Mouse (Mus musculus) erythroblast, embryonic 14.5 days (primary cell): Measurements from ENCODE around the gene Caap1. TPM values are rescaled to one million over a fixed set of nuclear protein-coding genes. Genes with fewer than 3 reads are reported as not detected.
A peak's percentile ranks its signal among the peaks of the same experiment; 100 is the strongest.

Experiments
- H3K27me3 ChIP-seq: 2 replicates; pipeline ENCODE4 v1.6.1; 2012; ENCODE audit warnings: inconsistent platforms; ENCODE audit not compliant: control insufficient read depth
- H3K36me3 ChIP-seq: 2 replicates; pipeline ENCODE4 v1.6.1; 2012; ENCODE audit warnings: mild to moderate bottlenecking, inconsistent platforms; ENCODE audit not compliant: control insufficient read depth
- H3K4me1 ChIP-seq: 2 replicates; pipeline ENCODE4 v1.6.1; 2012; ENCODE audit warnings: inconsistent platforms; ENCODE audit not compliant: control insufficient read depth
- H3K4me3 ChIP-seq: replicated peaks from 2 replicates; pipeline ENCODE3; 2012; ENCODE audit warnings: moderate library complexity, mild to moderate bottlenecking, inconsistent platforms
- H3K9me3 ChIP-seq: 2 replicates; pipeline ENCODE4 v1.6.1; 2012; ENCODE audit warnings: low read length, inconsistent platforms, mixed read lengths; ENCODE audit not compliant: control insufficient read depth
- GATA1 ChIP-seq: IDR thresholded peaks from 2 replicates; pipeline ENCODE4 v1.6.1; 2012; ENCODE audit warnings: low read length, inconsistent platforms, mixed read lengths
- TAL1 ChIP-seq: IDR thresholded peaks from 3 replicates; pipeline ENCODE4 v1.6.1; 2012; ENCODE audit warnings: low read length, inconsistent platforms, mixed read lengths
- polyA plus RNA-seq: library from polyadenylated mRNA; stranded (reverse); fragments of >175 nt; gene quantifications from 2 replicates; pipeline ENCODE4 v1.2.3, GENCODE M21; 2012

The Caap1 gene
- polyA plus RNA-seq, 1 experiment, result 0.28 TPM

DNA sequence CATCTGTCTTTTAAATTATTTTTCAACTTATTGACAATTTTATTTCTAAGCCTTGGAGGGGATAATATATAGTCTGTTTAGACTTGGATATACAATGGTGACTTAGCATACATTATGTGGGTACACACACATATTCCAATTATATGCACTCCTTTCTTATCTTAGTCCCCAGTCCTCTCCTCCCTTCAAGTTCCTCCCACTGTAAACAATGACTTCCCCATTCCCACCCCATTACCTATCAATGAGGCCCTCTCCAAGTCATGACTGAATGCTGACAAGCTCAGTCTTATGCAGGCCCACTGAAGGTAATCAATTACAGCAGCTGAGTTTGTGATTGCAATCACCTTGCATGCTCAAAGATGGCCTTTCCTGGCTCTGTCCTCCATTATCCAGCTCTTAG is 7.7 kb upstream of the Caap1 start:
- peaks cover 8% of the 10 kb centered on the region for H3K36me3 ChIP-seq
- no peaks in the 10 kb centered on the region for H3K9me3 ChIP-seq
- H3K4me1 ChIP-seq, result no peaks in the 10 kb centered on the region
- no peaks in the 10 kb centered on the region for H3K27me3 ChIP-seq
- TF ChIP-seq TAL1 (no peak), GATA1 (no peak)
- H3K4me3 ChIP-seq, result no peak overlapping the region

DNA sequence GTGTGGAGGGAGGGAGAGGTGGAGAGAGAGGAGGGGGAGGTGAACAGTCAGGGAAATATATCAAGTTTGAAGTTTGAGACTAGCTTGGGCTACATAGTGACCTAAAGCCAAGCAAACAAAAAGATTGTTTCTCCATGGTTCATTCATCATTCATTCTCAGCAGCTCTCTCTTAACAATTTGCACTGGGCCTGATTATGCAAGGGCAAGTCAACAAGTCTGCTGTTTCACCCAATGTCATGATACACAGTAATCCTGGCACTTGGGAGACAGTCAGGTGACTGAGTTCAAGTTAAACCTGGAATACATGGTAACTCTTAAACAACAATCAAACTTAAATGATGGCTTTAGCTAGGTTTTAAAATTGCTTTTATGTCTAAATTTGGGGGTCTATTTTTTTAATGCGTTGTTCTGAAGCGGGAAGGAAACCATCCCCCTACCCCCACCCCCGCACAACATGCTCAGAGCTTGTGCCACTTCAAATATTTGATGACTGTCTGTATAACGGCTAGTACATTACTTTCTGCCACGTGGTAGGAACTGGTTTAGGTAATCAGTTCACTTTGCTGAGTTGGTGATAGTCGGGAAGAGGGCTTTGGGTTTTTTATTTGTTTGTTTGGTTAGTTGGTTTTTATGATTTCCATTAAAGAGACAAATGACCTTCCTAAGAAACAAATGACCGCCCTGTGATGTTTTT is 5.5 kb upstream of the Caap1 start:
- Histone ChIP-seq H3K4me3 (no peak overlapping the region), H3K9me3 (no peaks in the 10 kb centered on the region), H3K36me3 (no peaks in the 10 kb centered on the region; the same call in 1 of the 2 replicates), H3K4me1 (peaks cover 3% of the 10 kb centered on the region), H3K27me3 (no peaks in the 10 kb centered on the region)
- TF ChIP-seq GATA1, result no peak
- no peak for TF ChIP-seq TAL1

DNA sequence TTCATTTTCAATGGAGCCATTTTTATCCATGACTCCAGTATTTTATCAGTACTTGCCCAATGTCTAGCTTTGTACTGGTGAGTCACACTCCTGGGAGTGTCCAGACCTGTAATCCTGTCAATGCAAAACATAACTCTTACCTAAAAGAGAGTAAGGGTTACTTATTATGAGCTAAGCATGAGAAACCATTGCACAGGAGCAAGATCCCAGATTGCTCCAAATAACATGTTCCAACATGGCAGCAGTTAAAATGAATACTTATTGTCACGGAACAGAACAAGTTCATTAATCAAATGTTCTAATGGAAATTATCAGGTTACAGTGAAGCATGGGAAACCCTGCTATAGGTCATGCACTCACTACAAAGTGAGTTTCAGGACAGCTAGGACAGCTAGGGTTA is 3.7 kb upstream of the Caap1 start:
- H3K9me3 ChIP-seq, result no peaks in the 10 kb centered on the region
- H3K27me3 ChIP-seq, result no peaks in the 10 kb centered on the region
- no peak overlapping the region for H3K4me3 ChIP-seq
- no peaks in the 10 kb centered on the region for H3K36me3 ChIP-seq
- peaks cover 8% of the 10 kb centered on the region for H3K4me1 ChIP-seq
- no peak for TF ChIP-seq GATA1
- no peak for TF ChIP-seq TAL1

DNA sequence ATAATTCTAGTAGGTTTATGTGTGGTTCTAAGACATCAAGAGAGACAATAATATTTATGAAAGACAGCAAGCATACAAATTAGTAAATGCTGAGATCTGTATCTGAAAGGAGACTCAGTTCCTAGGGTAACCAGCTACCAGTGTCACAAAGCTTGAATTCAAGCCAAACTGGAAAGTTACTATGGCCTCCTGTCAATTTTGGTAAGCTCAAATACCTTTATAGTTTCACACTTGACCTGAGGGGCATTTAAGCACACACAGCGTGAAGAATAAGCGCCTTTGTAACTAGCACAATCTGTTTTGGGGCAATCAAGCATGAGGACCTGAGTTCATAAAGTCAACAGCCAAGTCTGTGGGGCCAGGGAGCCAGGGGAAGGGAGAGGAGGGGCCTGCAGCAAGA is 2.7 kb upstream of the Caap1 start:
- H3K36me3 ChIP-seq, result no peaks in the 10 kb centered on the region
- H3K4me3 ChIP-seq, result no peak overlapping the region
- no peaks in the 10 kb centered on the region for H3K9me3 ChIP-seq
- peaks cover 18% of the 10 kb centered on the region for H3K4me1 ChIP-seq
- no peaks in the 10 kb centered on the region for H3K27me3 ChIP-seq
- TF ChIP-seq GATA1 (no peak), TAL1 (no peak)

DNA sequence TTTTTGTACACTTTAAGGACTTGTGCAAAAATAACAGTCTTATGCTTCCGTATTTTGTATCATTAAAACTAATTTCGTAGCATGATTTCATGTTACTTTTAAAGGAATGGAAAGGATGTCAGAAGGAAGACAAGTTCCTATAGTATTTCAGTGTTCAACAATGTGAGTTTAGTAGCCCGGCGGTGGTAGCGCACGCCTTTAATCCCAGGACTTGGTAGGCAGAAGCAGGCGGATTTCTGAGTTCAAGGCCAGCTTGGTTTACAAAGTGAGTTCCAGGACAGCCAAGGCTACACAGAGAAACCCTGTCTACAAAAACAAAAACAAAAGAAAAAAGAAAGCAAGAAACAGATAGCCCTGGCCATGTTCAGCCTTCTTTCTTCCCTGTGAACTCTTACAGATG is 549 bp upstream of the Caap1 start:
- H3K4me3 ChIP-seq, result peak overlapping the region; percentile 100
- H3K27me3 ChIP-seq, result no peaks in the 10 kb centered on the region
- H3K4me1 ChIP-seq, result peaks cover 18% of the 10 kb centered on the region
- TF ChIP-seq TAL1 (no peak), GATA1 (no peak)
- H3K36me3 ChIP-seq, result peaks cover 2% of the 10 kb centered on the region; the same call in 1 of the 2 replicates
- H3K9me3 ChIP-seq, result no peaks in the 10 kb centered on the region

DNA sequence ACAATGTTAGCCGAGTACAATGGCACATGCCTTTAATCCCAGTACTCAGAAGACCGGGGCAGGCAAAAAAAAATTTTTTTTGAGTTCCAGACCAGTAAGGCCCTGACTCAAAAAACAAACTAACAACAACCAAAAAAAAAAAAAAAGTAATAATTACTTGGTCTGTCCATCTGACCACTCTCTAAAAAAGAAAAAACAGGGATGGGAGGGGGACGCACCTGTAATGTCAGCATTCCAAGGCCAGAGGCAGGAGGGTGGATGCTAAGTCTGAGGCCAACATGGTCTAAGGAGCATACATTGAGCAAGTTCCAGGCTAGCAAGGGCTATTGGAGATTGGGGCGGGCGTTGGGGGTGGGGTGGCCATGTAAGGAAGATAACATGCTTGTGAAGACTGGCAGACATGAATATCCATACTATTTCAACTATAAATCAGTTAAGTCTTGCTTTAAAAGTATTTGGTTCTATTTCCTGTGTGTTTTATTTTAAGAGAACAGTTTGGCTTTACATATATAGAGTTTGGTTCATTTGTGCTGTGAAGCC is 1.6 kb downstream of the Caap1 start:
- peaks cover 12% of the 10 kb centered on the region for H3K36me3 ChIP-seq
- H3K4me1 ChIP-seq, result peaks cover 18% of the 10 kb centered on the region
- H3K27me3 ChIP-seq, result no peaks in the 10 kb centered on the region
- TF ChIP-seq GATA1, result no peak
- no peak for TF ChIP-seq TAL1
- H3K4me3 ChIP-seq, result peak overlapping the region; percentile 100
- no peaks in the 10 kb centered on the region for H3K9me3 ChIP-seq

DNA sequence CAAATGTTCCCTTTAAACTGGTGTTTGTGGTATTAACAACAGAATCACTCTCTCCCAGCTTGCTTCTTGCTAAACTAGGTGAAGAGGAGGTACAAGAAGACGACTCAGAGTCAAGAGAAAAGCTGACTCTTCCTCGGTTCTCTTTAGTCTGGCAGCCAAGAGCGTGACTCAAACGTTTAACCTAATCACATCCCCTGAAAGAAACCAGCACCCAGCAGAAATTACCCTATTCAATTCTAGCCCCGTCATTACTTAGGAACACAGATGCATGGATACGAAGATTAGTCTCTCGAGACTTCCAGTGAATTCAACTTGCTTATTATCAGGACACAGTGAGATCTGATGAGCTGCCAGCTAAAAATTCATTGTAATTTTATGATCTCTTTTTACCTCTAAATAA is 12.3 kb downstream of the Caap1 start:
- H3K36me3 ChIP-seq, result peaks cover 56% of the 10 kb centered on the region
- H3K9me3 ChIP-seq, result no peaks in the 10 kb centered on the region
- H3K27me3 ChIP-seq, result no peaks in the 10 kb centered on the region
- H3K4me3 ChIP-seq, result no peak overlapping the region
- no peaks in the 10 kb centered on the region for H3K4me1 ChIP-seq
- TF ChIP-seq TAL1, result no peak

DNA sequence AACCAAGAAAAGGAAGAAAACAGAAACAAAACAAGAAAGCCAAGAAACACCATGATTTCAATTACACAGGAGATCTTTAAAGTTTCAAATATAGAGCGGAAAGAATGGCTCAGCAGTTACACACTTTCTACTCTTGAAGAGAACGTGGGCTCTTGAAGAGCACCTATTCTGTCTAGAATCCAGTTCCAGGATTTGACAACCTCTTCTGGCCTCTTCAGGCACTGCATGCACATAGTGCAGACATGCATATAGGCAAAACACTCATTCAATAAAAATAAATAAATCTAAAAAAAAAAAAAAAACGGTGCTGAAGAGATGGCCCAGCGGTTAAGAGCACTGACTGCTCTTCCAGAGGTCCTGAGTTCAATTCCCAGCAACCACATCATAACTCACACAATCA is 13.6 kb downstream of the Caap1 start:
- Histone ChIP-seq H3K4me3 (no peak overlapping the region), H3K27me3 (no peaks in the 10 kb centered on the region), H3K9me3 (no peaks in the 10 kb centered on the region), H3K4me1 (no peaks in the 10 kb centered on the region), H3K36me3 (peaks cover 62% of the 10 kb centered on the region)
- TF ChIP-seq GATA1 (no peak), TAL1 (no peak)

DNA sequence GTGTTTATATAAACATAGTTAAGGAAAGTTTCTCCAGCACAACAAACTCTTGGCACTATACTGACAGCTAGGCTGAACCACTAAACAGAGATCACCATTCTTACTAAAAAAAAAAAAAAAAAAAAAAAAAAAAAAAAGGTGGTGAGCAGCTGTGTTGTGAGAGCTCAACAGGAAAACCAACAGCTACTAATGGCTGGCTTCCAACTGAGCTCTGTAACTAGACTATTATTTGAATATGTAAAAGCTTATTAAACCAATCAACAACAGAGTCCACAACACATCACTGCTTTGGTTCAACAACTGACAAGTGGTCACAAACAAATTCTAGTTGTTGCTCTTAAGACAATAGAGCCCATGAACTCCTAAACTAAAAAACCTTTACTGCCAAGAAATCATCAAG is 23.4 kb downstream of the Caap1 start:
- peaks cover 24% of the 10 kb centered on the region for H3K36me3 ChIP-seq
- H3K27me3 ChIP-seq, result no peaks in the 10 kb centered on the region
- TF ChIP-seq TAL1 (no peak), GATA1 (no peak)
- no peaks in the 10 kb centered on the region for H3K9me3 ChIP-seq
- no peaks in the 10 kb centered on the region for H3K4me1 ChIP-seq
- H3K4me3 ChIP-seq, result no peak overlapping the region

DNA sequence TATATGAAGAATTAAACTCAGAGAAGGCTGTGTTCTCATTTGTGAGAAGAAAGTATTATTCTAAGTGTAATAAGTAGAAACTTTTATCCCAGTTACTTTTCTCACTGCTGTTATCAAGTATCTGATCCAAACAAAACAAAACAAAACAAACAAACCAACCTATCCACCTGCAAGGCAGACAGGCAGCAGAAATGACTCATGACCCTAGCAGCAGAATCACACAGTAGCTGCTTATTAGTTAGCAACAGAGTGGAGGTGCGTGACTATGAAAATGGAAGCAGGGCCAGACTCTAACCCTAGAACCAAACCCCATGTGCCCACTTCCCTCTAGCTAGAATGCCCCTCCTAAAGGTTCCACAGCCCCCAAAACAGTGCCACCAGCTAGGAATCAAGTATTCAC is 27.1 kb downstream of the Caap1 start:
- peaks cover 17% of the 10 kb centered on the region for H3K36me3 ChIP-seq
- H3K4me3 ChIP-seq, result no peak overlapping the region
- H3K9me3 ChIP-seq, result no peaks in the 10 kb centered on the region
- no peaks in the 10 kb centered on the region for H3K4me1 ChIP-seq
- TF ChIP-seq GATA1, result no peak
- no peak for TF ChIP-seq TAL1
- no peaks in the 10 kb centered on the region for H3K27me3 ChIP-seq
